Mouse (Mus musculus) cerebellum, adult 2 months (tissue): ENCODE measurements around the gene Kazn.

Source experiments
- CTCF ChIP-seq: fragments of 200-500 bp; IDR thresholded peaks from 2 replicates; pipeline ENCODE4 v1.5.1; 2011; ENCODE audit warnings: low read depth, mild to moderate bottlenecking, control low read depth, low read length, moderate library complexity, borderline replicate concordance; ENCODE audit not compliant: insufficient read depth
- POLR2A ChIP-seq: fragments of 200-500 bp; IDR thresholded peaks from 2 replicates; pipeline ENCODE4 v1.6.1; 2011; ENCODE audit warnings: low read length, control low read depth, borderline replicate concordance; ENCODE audit not compliant: insufficient read depth

GRCm38 (mm10) chr4:142223898-142224645 is 15.1 kb downstream of the Kazn start:
- TF ChIP-seq CTCF, result no peak
- no peak for TF ChIP-seq POLR2A
